Mouse (Mus musculus): ENCODE results near the gene Bcap31.

The Bcap31 gene

GRCm38 (mm10) chrX:73676668-73677067 lies 39.3 kb downstream of the Bcap31 start:
- DNase-seq (ENCODE audit: low spot score), result no peak

- DNase-seq (ENCODE audit: low spot score), result no peak
Observed at GRCm38 (mm10) chrX:73675231-73675630, 40.7 kb downstream of the Bcap31 start.

- no peak for DNase-seq (ENCODE audit: low spot score)
Observed at GRCm38 (mm10) chrX:73673968-73674661, 41.9 kb downstream of the Bcap31 start.

GRCm38 (mm10) chrX:73673619-73673967 lies 42.4 kb downstream of the Bcap31 start:
- no peak for DNase-seq (ENCODE audit: low spot score)

- no peak for DNase-seq (ENCODE audit: low spot score)
Observed at GRCm38 (mm10) chrX:73672879-73673618, 42.9 kb downstream of the Bcap31 start, which contains the start of gene Slc6a8. Gene Slc6a8, plus strand, starts transcription at chrX:73673150.

- no peak for DNase-seq (ENCODE audit: low spot score)
Observed at GRCm38 (mm10) chrX:73672031-73672431, 43.9 kb downstream of the Bcap31 start.

- DNase-seq (ENCODE audit: low spot score), result no peak
Observed at GRCm38 (mm10) chrX:73663143-73663542, 52.8 kb downstream of the Bcap31 start.

- no peak for DNase-seq (ENCODE audit: low spot score)
Observed at GRCm38 (mm10) chrX:73660284-73660665, 55.7 kb downstream of the Bcap31 start.

GRCm38 (mm10) chrX:73659575-73660283 lies 56.2 kb downstream of the Bcap31 start, which contains the start of gene Pnck:
Gene Pnck, minus strand, starts transcription at chrX:73660117.
- DNase-seq (ENCODE audit: low spot score), result no peak

GRCm38 (mm10) chrX:73658936-73659574 lies 56.9 kb downstream of the Bcap31 start:
- DNase-seq (ENCODE audit: low spot score), result no peak

- DNase-seq (ENCODE audit: low spot score), result no peak
Observed at GRCm38 (mm10) chrX:73658391-73658790, 57.6 kb downstream of the Bcap31 start.

- DNase-seq (ENCODE audit: low spot score), result no peak
Observed at GRCm38 (mm10) chrX:73655529-73655928, 60.4 kb downstream of the Bcap31 start.

GRCm38 (mm10) chrX:73654177-73654576 lies 61.8 kb downstream of the Bcap31 start:
- DNase-seq (ENCODE audit: low spot score), result no peak

GRCm38 (mm10) chrX:73653392-73653791 lies 62.6 kb downstream of the Bcap31 start:
- no peak for DNase-seq (ENCODE audit: low spot score)

- no peak for DNase-seq (ENCODE audit: low spot score)
Observed at GRCm38 (mm10) chrX:73650869-73651268, 65.1 kb downstream of the Bcap31 start.

- no peak for DNase-seq (ENCODE audit: low spot score)
Observed at GRCm38 (mm10) chrX:73645121-73645520, 70.9 kb downstream of the Bcap31 start.

GRCm38 (mm10) chrX:73639901-73640469 lies 76.0 kb downstream of the Bcap31 start:
- no peak for DNase-seq (ENCODE audit: low spot score)

- DNase-seq (ENCODE audit: low spot score), result no peak
Observed at GRCm38 (mm10) chrX:73639255-73639675, 76.7 kb downstream of the Bcap31 start, which contains the start of gene Dusp9. Gene Dusp9, plus strand, starts transcription at chrX:73639419.

GRCm38 (mm10) chrX:73637415-73637814 lies 78.6 kb downstream of the Bcap31 start:
- no peak for DNase-seq (ENCODE audit: low spot score)
